Mouse (Mus musculus) right cerebral cortex, adult 18-20 months (tissue): ENCODE measurements around the gene Hivep2.
A peak's percentile ranks its signal among the peaks of the same experiment; 100 is the strongest.

Experiments used
- DNase-seq: peaks from one replicate; pipeline ENCODE4 v3.0.0; 2022; ENCODE audit warnings: mixed read lengths

Gene Hivep2

DNA sequence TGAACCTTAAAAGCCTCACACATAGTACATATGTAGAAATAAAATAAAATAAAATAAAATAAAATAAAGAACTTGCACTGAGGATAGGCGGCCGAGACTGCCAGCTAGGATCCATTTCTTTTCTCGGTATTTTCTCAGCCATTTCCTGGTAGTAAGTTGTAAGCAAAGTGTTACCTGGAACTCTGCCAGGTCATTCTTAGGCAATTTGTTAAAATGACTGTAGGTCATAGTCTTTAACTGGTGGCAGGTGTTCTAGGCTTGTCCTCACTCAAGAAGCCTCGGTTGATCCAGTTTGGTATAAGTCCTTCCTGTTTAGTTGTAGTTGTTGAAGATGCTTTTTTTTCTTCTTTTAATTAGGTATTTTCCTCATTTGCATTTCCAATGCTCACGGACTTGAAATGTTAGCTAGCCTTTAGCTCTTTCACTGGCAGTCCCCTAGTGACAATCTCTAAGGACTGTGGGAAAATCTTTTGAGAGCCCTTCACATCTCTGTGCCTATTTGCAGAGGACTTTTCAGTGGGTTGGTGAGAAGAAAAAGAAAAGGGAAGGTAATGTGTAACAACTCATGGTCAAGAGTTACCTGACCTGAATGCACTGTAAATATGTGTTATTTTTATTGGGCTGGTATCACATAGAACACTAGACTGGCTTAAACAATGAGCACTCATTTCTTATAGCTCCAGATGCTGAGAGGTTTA, 203.1 kb downstream of the Hivep2 start:
- no peak for DNase-seq

DNA sequence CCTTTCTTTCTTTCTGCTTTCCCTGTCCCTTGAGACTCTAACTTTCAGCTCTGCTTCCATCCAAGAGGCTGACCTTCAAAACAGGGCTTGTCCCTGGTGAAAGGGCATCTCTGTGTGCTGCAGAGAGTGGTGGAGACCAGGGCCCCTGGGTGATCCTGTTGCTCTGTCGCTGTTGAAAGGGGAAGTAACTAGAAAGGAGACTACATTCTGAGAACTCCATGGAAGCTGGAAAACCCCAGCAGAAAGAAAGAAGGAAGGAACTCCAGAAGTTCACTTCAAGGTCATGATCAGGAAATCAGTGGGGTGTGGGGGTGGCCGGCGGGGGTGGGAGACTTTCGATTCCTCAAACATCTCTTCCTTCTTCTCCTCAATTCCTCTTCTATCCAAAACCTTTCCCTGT, 208.2 kb downstream of the Hivep2 start:
- DNase-seq: no peak

DNA sequence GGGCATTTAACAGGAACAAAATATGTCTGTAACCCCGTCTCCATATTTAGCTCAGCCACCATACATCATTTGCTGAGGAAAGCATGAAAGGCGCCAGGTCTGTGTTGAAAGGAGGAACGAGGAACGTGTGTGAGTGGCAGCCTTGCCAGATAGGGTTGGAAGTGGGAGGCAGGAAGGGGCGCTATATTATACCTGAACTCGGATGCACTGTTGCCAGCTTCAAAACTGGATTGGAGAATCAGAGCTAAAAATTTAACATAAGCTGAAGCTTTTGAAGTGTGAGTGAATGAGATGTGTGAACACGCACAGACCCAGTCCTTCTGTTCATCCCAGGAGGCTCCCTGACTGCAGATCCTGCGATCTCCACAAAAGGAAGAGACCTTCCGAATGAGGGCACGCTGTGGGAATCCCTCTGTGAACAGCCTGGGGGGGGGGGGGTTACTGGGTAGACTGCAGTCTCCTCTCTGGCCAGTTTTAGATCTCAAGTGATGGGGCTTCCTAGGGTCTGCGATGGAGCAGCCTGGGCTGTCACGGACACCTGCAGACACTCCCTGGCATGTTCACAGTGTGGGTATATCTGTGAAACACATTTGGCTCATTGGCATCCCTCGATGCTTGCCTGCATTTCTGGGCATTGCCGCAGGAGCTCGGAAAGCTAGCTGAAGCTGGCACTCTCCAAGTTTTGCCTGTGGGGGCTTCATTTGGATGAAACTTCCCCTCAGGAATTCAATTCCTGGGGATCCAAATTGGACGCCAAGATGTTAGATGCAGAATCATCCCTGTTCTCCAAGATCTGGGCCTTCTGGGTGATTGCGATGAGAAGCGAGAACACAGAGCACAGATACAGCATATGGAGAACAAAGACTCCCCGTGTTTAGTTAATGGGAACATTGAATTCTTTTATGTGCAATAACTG, 213.8 kb downstream of the Hivep2 start:
- peak; percentile 71 for DNase-seq

DNA sequence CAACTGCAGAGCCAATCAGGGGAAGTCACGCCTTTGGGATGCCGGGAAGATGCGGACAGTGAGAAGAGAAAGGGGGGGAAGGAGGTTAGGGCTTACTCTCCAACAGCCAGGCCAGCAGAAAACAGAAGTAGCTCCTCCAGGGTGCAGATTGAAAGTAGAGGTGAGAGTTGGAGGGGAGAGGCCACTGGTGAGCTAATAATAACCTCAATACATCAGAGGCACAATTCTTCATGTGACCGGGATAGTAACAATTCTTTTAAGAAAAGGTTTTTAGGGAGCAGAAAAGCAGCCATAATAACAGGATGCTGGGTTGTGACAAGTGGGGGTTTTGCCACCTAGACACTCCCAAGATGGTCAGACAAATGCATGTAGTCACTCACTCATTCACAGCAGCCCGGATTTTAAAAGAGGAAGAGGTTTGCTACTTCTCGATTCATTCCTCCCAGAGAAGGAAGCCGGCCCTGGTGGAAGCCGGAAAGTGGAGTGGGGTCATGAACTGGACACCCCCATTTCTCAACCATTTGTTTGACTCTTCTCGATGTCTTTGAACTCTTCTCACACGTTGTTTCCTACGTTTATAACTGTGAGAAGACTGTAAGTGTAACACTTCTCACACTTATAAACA, 220.6 kb downstream of the Hivep2 start:
- DNase-seq: no peak

DNA sequence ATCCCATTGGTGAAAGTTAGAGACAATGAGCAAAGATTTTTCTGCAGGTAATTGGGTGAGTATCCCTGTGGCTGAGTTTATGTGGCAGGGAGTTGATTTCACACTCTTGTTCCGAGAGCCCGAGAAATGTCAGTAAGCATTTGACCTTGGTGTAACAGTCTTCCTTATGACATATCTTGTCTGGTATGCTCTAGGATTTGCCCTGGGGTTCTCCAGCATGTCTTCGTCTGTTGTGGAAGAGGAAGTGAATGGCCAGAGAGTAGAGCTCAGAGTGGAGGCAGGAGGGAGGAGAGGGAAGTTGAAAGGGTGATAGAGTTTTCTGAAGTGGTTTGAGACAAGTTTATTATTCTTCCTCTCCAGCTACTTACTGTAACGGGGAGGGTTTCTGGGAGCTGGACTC, 223.2 kb downstream of the Hivep2 start:
- no peak for DNase-seq

DNA sequence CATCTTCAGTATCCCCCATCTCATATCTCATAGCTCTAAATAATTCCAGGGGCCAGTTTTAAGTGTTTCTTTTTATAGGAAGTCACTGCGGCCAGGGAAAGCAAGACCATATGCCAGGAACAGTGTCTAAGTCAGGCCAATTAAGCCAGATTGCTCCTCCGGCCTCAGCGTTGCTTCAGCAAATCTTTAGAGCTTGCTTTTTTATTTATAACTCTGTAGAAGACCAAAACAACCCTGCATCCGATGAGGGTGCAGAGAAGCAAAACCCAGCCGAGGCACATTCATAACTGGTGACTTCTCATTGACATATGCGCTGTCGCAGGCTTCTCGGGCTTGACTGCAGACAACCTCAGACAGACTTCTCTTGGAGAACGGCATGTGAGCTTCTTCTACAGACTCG, 225.3 kb downstream of the Hivep2 start:
- DNase-seq: no peak

DNA sequence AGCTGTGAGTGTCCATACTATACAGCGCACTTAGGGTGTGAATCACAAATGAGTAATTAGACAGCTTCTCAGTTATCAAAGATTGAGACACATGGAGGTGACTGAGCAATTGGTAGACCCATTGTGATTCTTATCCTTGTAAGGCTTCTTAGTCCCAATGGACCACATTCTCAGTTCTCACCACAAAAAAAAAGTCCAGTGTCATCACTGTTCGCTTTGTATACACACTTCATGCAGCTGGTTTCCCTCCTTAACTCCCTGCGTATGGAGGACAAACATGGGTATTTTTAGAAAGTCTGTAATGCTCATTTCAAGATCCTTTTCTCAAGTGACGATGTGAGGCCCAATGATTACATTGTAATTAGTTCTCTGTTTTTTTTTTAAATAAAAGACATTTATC, 226.3 kb downstream of the Hivep2 start:
- DNase-seq: no peak

DNA sequence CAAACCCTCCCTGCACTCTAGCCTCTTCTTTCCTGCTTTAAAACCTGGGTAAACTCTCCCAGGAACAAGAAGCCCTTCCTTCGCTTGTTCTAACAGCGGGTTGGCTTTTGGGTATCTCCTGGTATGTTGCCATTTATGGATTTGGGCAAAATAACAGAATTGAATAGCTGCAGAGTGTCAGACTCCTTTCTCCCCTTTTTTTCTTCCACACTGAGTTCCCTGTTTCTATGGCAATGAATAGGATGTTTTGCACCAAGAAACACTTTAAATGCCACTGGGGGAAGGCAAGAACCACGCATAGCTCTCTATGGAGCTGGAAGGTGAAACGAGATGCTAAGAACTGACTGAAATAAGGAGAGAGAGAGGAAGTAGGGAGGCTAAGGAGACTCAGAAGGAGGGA, 227.8 kb downstream of the Hivep2 start:
- DNase-seq: peak; percentile 41

DNA sequence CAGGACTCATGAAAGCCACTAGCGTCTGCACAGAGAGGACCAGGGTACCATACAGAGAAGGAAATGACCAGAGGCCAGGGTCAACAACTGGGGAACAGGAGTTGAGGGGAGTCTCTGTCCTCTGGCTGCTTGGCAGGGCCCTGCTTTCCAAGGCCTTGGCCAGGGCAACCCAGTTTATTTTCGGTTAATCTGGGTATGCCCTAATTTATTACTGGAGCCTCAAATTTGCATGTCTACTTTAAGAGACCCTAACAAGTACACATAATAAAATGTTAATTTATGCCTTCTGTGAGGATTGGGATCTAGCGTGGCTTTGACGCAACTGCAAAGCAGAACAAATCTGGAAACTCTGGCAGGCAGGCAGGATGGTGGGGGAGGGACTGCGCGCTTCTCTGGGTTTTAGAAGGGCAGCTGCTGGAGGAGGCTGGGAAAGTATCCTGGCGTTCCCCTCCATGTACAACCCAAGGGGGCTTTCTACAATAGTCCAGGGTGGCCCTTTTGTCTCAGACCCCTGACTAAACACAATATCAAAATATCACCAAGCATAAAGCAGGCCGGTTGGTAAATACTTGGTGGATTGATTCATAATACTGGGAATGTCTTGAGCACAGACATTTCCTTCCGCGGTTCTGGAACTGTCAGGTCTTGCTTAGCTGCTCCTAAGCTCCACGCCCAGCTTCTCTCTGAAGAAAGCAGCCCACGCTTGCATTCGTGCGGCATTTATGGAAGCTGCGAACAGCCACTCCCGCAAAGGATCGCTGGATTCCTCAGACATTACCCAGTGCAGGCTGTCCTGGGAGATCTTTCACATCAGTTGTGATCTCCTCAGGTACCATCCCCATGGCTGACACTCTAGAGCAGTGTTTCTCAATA, 230.1 kb downstream of the Hivep2 start:
- DNase-seq: peak; percentile 86

DNA sequence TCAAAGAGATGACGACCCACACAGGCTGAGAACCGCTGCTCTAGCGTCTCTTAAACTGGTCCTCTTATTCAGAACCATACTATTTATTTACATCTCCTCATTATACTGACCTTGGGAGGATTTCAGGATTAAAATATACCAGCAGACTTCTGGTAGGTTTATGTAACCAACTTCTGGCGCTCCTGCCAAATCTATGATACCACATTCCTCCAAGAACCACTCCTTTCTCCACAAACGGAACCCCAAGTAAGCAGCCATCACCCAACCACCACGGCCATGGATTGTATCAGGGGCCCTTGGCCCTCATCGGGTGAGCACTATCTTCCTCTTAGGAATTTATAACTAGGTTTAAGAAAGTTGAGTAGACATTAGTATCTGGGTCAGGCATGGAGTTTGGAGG, 230.9 kb downstream of the Hivep2 start:
- peak; percentile 52 for DNase-seq

DNA sequence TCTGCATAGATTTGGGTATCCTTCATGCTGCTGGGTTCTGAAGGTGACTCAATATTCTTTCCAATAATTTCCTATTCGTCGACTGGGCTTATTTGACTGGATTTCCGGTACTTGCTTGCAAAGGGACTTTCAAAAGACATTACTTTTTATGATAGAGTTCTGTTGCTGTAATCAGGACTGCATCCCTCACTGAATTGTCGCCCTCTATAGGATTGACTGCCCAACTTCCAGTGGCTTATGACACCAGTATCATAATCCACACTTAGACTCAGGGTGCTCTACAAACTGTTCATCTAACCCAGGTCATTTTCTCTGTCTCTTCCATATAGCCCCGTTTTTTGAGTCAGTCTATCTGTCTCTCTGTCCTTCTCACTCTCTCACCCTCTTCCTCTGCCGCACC, 231.4 kb downstream of the Hivep2 start:
- DNase-seq: no peak

DNA sequence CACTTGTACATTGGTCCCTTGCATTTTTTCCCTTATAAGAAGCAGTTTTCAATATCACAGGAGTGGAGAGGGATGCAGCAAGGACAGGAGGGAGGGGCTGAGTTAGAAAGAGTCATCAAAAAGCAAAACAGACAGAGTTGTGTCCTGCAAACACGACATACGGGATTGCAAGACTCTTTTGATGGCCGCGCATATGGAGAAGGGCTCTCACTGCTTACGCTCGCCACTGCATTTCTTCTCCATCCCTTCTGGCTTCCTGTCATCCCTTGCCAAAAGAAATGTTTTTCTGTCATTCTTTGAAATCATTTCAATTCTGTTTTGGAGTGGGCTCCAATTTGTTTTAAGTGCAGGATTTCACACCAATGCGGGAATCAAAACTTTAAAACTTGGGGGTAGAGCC, 233.5 kb downstream of the Hivep2 start:
- DNase-seq: no peak

DNA sequence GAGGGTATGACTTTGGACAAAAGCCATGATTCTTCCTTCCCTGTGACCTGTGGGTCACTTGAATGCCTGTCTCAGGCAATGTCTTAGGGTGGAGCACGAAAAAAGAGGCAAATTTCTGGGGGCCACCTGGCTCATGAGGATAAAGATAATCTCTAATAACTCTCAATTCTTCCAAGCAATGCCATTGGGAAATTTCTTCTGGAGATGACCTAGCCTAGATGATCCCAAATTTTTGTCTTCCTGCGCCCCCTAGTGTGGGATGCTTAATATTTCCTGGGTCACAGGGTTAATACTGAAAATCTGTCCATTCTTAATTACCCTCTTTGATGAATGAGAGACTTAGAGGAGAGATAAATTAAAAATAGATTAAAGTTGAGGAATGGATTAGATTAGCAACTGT, 234.4 kb downstream of the Hivep2 start:
- no peak for DNase-seq
